Comparison of ENCODE assay signal across 28 mouse cellular contexts in genomic region chr6:55138343-55138742, GRCm38 (mm10). TPM values are rescaled to one million over a fixed set of nuclear protein-coding genes. Genes with fewer than 3 reads are reported as not detected.
DNase-seq lines count a peak whose midpoint lies in the region; ATAC-seq and TF ChIP-seq lines count a peak whose summit lies in the region.
"Had no signal": no experiment of that assay in that cellular context is flagged by ENCODE, and none has a peak within 500 bp of the region (broad histone marks: within the 10 kb centered on the region; RNA-seq: fewer than 3 reads in every experiment).

No protein-coding gene starts in this region.

- no peak overlapping the region for H3K9ac ChIP-seq in forebrain, postnatal 0 days
- H3K9ac ChIP-seq: embryonic facial prominence, embryonic 12.5 days; forebrain, embryonic 13.5 days; heart, embryonic 13.5 days; limb, embryonic 12.5 days; liver, embryonic 13.5 days; midbrain, embryonic 13.5 days had no signal

- TF ChIP-seq CTCF in forebrain, postnatal 0 days (IDR thresholded peaks at IDR 0.05; ENCODE audit: low read depth): no peak

- H3K4me3 ChIP-seq in heart, embryonic 10.5 days: no peak overlapping the region
- no peak overlapping the region for H3K4me3 ChIP-seq in forebrain, postnatal 0 days (ENCODE audit: low read depth, low read length)
- H3K4me3 ChIP-seq: embryonic facial prominence, embryonic 12.5 days; erythroblast, embryonic 14.5 days; forebrain, embryonic 13.5 days; heart, embryonic 13.5 days; hindbrain, embryonic 10.5 days; limb, embryonic 12.5 days; liver, embryonic 13.5 days; megakaryocyte, embryonic 14.5 days; midbrain, embryonic 13.5 days had no signal

- no peak overlapping the region for H3K4me2 ChIP-seq in forebrain, postnatal 0 days (ENCODE audit: low read depth)
- H3K4me2 ChIP-seq: embryonic facial prominence, embryonic 12.5 days; forebrain, embryonic 13.5 days; heart, embryonic 13.5 days; limb, embryonic 12.5 days; liver, embryonic 13.5 days; midbrain, embryonic 13.5 days had no signal

- H3K27me3 ChIP-seq in heart, embryonic 10.5 days (ENCODE audit: insufficient read depth, poor library complexity, severe bottlenecking): 0 out of 2 replicates have a peak, but pooled peaks cover 4% of the 10 kb centered on the region
- no peaks in the 10 kb centered on the region for H3K27me3 ChIP-seq in forebrain, postnatal 0 days (ENCODE audit: insufficient read depth, low read length)
- H3K27me3 ChIP-seq: embryonic facial prominence, embryonic 12.5 days; forebrain, embryonic 13.5 days; heart, embryonic 13.5 days; limb, embryonic 12.5 days; liver, embryonic 13.5 days; midbrain, embryonic 13.5 days had no signal

- intact Hi-C loops in heart, postnatal 36 days (cut with DNase I): no loop called here

- no peaks in the 10 kb centered on the region for H3K9me3 ChIP-seq in heart, embryonic 10.5 days
- H3K9me3 ChIP-seq in forebrain, postnatal 0 days (ENCODE audit: low read length): no peaks in the 10 kb centered on the region
- H3K9me3 ChIP-seq: embryonic facial prominence, embryonic 12.5 days; forebrain, embryonic 13.5 days; heart, embryonic 13.5 days; liver, embryonic 13.5 days; midbrain, embryonic 13.5 days had no signal

- H3K27ac ChIP-seq in heart, embryonic 10.5 days: no peak overlapping the region
- no peak overlapping the region for H3K27ac ChIP-seq in forebrain, postnatal 0 days (ENCODE audit: low read depth, low read length)
- H3K27ac ChIP-seq: embryonic facial prominence, embryonic 12.5 days; forebrain, embryonic 13.5 days; heart, embryonic 13.5 days; hindbrain, embryonic 10.5 days; hindbrain, postnatal 0 days; limb, embryonic 12.5 days; liver, embryonic 13.5 days; midbrain, embryonic 13.5 days had no signal

- H3K4me1 ChIP-seq in heart, embryonic 10.5 days: peaks cover 12% of the 10 kb centered on the region
- H3K4me1 ChIP-seq in forebrain, postnatal 0 days (ENCODE audit: insufficient read depth): no peaks in the 10 kb centered on the region
- H3K4me1 ChIP-seq: embryonic facial prominence, embryonic 12.5 days; forebrain, embryonic 13.5 days; hindbrain, embryonic 10.5 days; limb, embryonic 12.5 days; liver, embryonic 13.5 days; megakaryocyte, embryonic 14.5 days; midbrain, embryonic 13.5 days had no signal

- peak; percentile 96 for DNase-seq in heart, adult 11 months
- no peak for DNase-seq in heart, embryonic 10.5 days (ENCODE audit: low spot score)
- DNase-seq in gastrocnemius, postnatal 10 days: peak; percentile 48
- DNase-seq in heart, postnatal 36 days: peak; percentile 21 to 28
- no peak for DNase-seq in forebrain, postnatal 0 days
- DNase-seq: cerebellum, adult 11-12 months; cerebellum, postnatal 14 days; kidney, postnatal 25 days; liver, embryonic 13.5 days; lung, adult 2 months; spleen, adult 18-20 months had no signal

- H3K36me3 ChIP-seq in heart, embryonic 10.5 days: no peaks in the 10 kb centered on the region
- no peaks in the 10 kb centered on the region for H3K36me3 ChIP-seq in forebrain, postnatal 0 days (ENCODE audit: insufficient read depth)
- H3K36me3 ChIP-seq: embryonic facial prominence, embryonic 12.5 days; heart, embryonic 13.5 days; hindbrain, embryonic 10.5 days; limb, embryonic 12.5 days; liver, embryonic 13.5 days; midbrain, embryonic 13.5 days had no signal

- ATAC-seq in erythroid progenitor cell, adult 5-6 weeks (replicated peaks; ENCODE audit: low FRiP score, poor library complexity, severe bottlenecking): 0 out of 2 replicates have a peak, but pooled peaks have one; percentile 32
- no peak for ATAC-seq in forebrain, postnatal 0 days
- ATAC-seq in activated CD4-positive, CD25-positive, alpha-beta regulatory T cell, adult 4 months: no peak
- ATAC-seq: forebrain, embryonic 13.5 days; hindbrain, postnatal 0 days; intestine, embryonic 16.5 days; midbrain, embryonic 13.5 days had no signal

RNA-seq across cellular contexts. Expression of gene Crhr2, which starts 5.5 kb away (rescaled TPM):
- 2.4 and 5.0 TPM in 2 replicates for polyA plus RNA-seq in heart, embryonic 10.5 days (2016; fragmentation: Nextera tagmentation; extraction: Ambion mirVana)
- total RNA-seq in erythroid progenitor cell, adult 5-6 weeks (2015; ENCODE audit: low replicate concordance): not detected in 2 replicates
- not detected in 2 replicates for total RNA-seq in erythroid progenitor cell, adult 5-6 weeks (2017; ENCODE audit: low replicate concordance)
- total RNA-seq in gastrocnemius, postnatal 10 days (2021): 1 to 10 TPM; 3.4 to 4.8 TPM
- 10 to 100 TPM; 22.8 to 23.2 TPM for total RNA-seq in heart, postnatal 36 days (2021)
- total RNA-seq in forebrain, postnatal 0 days (2014; rRNA removed): 1.1 and 1.3 TPM in 2 replicates
- 1.2 and 1.6 TPM in 2 replicates for polyA plus RNA-seq in forebrain, postnatal 0 days (2015; fragmentation: Nextera tagmentation; extraction: Ambion mirVana)
- polyA plus RNA-seq in activated CD4-positive, CD25-positive, alpha-beta regulatory T cell, adult 4 months (2017; shearing (Covaris generic)): not detected
- total RNA-seq: monocyte, adult 5-6 weeks had no signal
- polyA plus RNA-seq: erythroblast, embryonic 14.5 days; kidney, embryonic 14.5 days; limb, embryonic 12.5 days had no signal

RNA-seq across cellular contexts. Expression of gene Inmt, which starts 36.5 kb away (rescaled TPM):
- polyA plus RNA-seq in heart, embryonic 10.5 days (2016; fragmentation: Nextera tagmentation; extraction: Ambion mirVana): 0.20 TPM in 1 of 2 replicates, not detected in the other
- not detected in 2 replicates for total RNA-seq in erythroid progenitor cell, adult 5-6 weeks (2015; ENCODE audit: low replicate concordance)
- not detected in 2 replicates for total RNA-seq in erythroid progenitor cell, adult 5-6 weeks (2017; ENCODE audit: low replicate concordance)
- total RNA-seq in gastrocnemius, postnatal 10 days (2021): under 1 TPM; 0.25 to 0.89 TPM
- total RNA-seq in heart, postnatal 36 days (2021): 10 to 100 TPM; 23.4 to 29.7 TPM
- not detected in 2 replicates for total RNA-seq in forebrain, postnatal 0 days (2014; rRNA removed)
- 0.13 TPM in 1 of 2 replicates, not detected in the other for polyA plus RNA-seq in forebrain, postnatal 0 days (2015; fragmentation: Nextera tagmentation; extraction: Ambion mirVana)
- not detected for polyA plus RNA-seq in activated CD4-positive, CD25-positive, alpha-beta regulatory T cell, adult 4 months (2017; shearing (Covaris generic))
- total RNA-seq: ES-E14; left cerebral cortex, postnatal 14 days; monocyte, adult 5-6 weeks had no signal
- polyA plus RNA-seq: erythroblast, embryonic 14.5 days; forebrain, embryonic 13.5 days; hindbrain, postnatal 0 days; limb, embryonic 12.5 days; midbrain, embryonic 13.5 days; neural tube, embryonic 11.5 days had no signal

Comparison
In these comparisons a context has a peak if more than half of its experiments do, and no peak if none do; other contexts are left out.
1. DNase-seq: peak in heart, adult 11 months (single experiment), gastrocnemius, postnatal 10 days (single experiment) and heart, postnatal 36 days (2 of 2); none in heart, embryonic 10.5 days (single experiment) and forebrain, postnatal 0 days (single experiment).
2. RNA of gene Crhr2, which starts 5.5 kb away (total RNA-seq): 22.8 to 23.2 TPM in heart, postnatal 36 days; 3.4 to 4.8 TPM in gastrocnemius, postnatal 10 days, 1.1 to 1.3 TPM in forebrain, postnatal 0 days and not detected in erythroid progenitor cell, adult 5-6 weeks; every median in the first group is over 4 times any median in the second.
3. RNA of gene Inmt, which starts 36.5 kb away (total RNA-seq): 23.4 to 29.7 TPM in heart, postnatal 36 days; 0.25 to 0.89 TPM in gastrocnemius, postnatal 10 days, not detected in erythroid progenitor cell, adult 5-6 weeks and not detected in forebrain, postnatal 0 days; every median in the first group is over 10 times any median in the second.